Mouse (Mus musculus) frontal cortex, postnatal 10 days (tissue): Measurements from ENCODE around the gene Vmn2r14.
"Not testable (repeated sequence)": the region's sequence is repeated elsewhere in the genome, so short reads cannot be mapped to it uniquely, and the experiment has no call there.

Experiments
- DNase-seq, 2 experiments: peaks; one replicate each; pipeline ENCODE4 v3.0.0; 2022; ENCODE audit warnings: low spot score in 2 of 2, mixed read lengths in 1 of 2

The Vmn2r14 gene

GRCm38 (mm10) chr5:109224608-109225007 lies at the start of gene Vmn2r14:
Vmn2r14 (minus strand) TSS chr5:109224708.
- DNase-seq: no peak

GRCm38 (mm10) chr5:109192099-109192498 lies 32.4 kb downstream of the Vmn2r14 start, which contains the start of gene Vmn2r13:
Vmn2r13 (minus strand) TSS chr5:109192199.
- DNase-seq: not testable (repeated sequence)

GRCm38 (mm10) chr5:109166851-109167250 lies 57.7 kb downstream of the Vmn2r14 start:
- not testable (repeated sequence) for DNase-seq
